Mouse (Mus musculus): ENCODE data around the gene Arih1. TPM values are rescaled to one million over a fixed set of nuclear protein-coding genes. Genes with fewer than 3 reads are reported as not detected.
A peak's percentile ranks its signal among the peaks of the same experiment; 100 is the strongest.

Gene Arih1
- polyA plus RNA-seq, 1 experiment: 27.9 TPM

DNA sequence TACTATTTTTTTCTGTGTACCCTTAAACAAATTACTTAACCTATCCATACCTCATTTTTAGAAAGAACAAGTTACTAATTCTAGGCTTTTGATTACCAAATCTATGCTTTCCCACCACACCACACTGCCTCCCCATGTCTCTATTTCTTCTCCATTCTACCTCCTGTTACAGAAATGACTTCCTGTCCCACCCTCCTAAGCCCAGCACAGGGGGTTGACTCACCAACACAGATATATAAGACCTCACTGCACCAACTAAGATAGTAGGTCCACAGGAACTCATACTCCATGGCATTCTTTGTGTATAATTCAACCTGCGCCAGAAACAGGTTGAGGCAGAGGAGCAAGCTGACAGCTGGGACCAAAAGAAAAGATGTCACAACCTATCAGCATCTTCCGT is 33.0 kb upstream of the Arih1 start:
- Histone ChIP-seq H3K4me1 (ENCODE audit: control insufficient read depth, insufficient read depth, low read length) (no peaks in the 10 kb centered on the region; the same call in 1 of the 2 replicates), H3K27ac (ENCODE audit: control insufficient read depth, insufficient read depth, low read depth, low read length, poor library complexity) (no peak overlapping the region), H3K4me3 (replicated peaks; ENCODE audit: control insufficient read depth, low read depth, low read length) (no peak overlapping the region)
- TF ChIP-seq POLR2A (IDR thresholded peaks at IDR 0.05; ENCODE audit: borderline replicate concordance, control insufficient read depth, low read depth, low read length): no peak
- no peak for TF ChIP-seq CTCF (IDR thresholded peaks at IDR 0.05; ENCODE audit: control insufficient read depth, insufficient read depth, low read length)
- WGBS: 71% methylated on average over 2 of the region's 2 CpGs

DNA sequence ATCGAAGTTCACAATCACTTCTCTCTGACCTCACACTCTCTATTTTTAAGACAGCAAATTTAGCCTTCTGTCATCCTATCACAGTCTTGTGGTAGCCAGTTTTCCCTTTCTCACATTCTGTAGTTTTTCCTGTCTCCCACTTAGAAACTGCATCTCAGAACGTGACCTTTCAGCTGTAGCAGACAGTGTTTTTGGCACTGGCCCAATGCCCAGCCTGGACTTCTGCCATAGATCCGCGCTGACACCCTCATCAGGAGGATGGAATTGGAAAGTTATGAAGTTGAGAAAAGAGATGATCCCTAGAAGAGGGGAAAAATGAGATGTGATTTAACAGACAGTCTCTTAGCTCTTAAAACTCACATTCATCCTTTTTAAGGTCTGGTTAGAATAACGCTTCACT is 32.6 kb upstream of the Arih1 start:
- no peak overlapping the region for H3K4me3 ChIP-seq (replicated peaks; ENCODE audit: control insufficient read depth, low read depth, low read length)
- 68% methylated on average over 5 of the region's 5 CpGs for WGBS
- H3K4me1 ChIP-seq (ENCODE audit: control insufficient read depth, insufficient read depth, low read length): no peaks in the 10 kb centered on the region; the same call in 1 of the 2 replicates
- TF ChIP-seq POLR2A (IDR thresholded peaks at IDR 0.05; ENCODE audit: borderline replicate concordance, control insufficient read depth, low read depth, low read length): no peak
- no peak for TF ChIP-seq CTCF (IDR thresholded peaks at IDR 0.05; ENCODE audit: control insufficient read depth, insufficient read depth, low read length)
- no peak overlapping the region for H3K27ac ChIP-seq (ENCODE audit: control insufficient read depth, insufficient read depth, low read depth, low read length, poor library complexity)

DNA sequence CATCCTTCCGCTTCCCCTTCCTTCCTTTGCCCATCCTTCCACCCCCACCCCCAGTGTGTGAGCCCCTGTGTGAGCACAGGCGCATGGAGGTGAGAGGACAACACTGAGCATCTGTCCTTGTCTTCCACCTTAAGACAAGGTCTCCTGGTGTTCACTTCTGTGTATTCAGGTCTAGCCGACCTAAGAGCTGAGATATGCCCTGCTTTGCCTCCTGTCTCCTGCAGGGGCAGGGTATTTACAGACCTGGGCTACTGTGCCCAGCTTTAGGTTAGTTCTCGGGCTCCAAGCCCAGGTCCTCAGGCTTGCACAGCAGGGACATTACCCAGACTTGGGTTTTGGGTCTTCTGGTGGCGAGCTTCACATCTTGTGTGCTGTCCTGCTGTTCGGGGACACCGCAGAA is 30.7 kb upstream of the Arih1 start:
- Histone ChIP-seq H3K4me3 (replicated peaks; ENCODE audit: control insufficient read depth, low read depth, low read length) (no peak overlapping the region), H3K27ac (ENCODE audit: control insufficient read depth, insufficient read depth, low read depth, low read length, poor library complexity) (no peak overlapping the region), H3K4me1 (ENCODE audit: control insufficient read depth, insufficient read depth, low read length) (no peaks in the 10 kb centered on the region; the same call in 1 of the 2 replicates)
- TF ChIP-seq CTCF (IDR thresholded peaks at IDR 0.05; ENCODE audit: control insufficient read depth, insufficient read depth, low read length) (no peak), POLR2A (IDR thresholded peaks at IDR 0.05; ENCODE audit: borderline replicate concordance, control insufficient read depth, low read depth, low read length) (no peak)
- WGBS: 63% methylated on average over 7 of the region's 7 CpGs

DNA sequence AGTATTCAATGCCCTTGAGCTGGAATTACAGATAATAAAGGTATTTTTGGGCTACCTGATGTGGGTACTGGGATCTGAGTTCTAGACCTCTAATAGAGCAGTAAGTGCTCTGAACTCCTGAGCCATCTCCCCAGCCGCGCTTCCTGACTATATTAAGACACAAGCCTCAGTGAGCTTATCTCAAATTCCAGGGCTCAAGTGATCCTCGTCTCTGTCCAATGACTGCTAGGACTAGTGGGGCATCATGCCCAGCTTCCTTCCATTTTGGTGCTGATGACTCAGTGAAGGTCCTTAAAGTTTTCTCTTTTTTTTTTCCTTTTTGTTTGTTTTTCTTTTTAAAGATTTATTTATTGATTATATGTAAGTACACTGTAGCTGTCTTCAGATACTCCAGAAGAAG is 28.7 kb upstream of the Arih1 start:
- 57% methylated on average over 3 of the region's 3 CpGs for WGBS
- H3K4me1 ChIP-seq (ENCODE audit: control insufficient read depth, insufficient read depth, low read length): no peaks in the 10 kb centered on the region; the same call in 1 of the 2 replicates
- no peak overlapping the region for H3K4me3 ChIP-seq (replicated peaks; ENCODE audit: control insufficient read depth, low read depth, low read length)
- TF ChIP-seq POLR2A (IDR thresholded peaks at IDR 0.05; ENCODE audit: borderline replicate concordance, control insufficient read depth, low read depth, low read length): no peak
- TF ChIP-seq CTCF (IDR thresholded peaks at IDR 0.05; ENCODE audit: control insufficient read depth, insufficient read depth, low read length): no peak
- no peak overlapping the region for H3K27ac ChIP-seq (ENCODE audit: control insufficient read depth, insufficient read depth, low read depth, low read length, poor library complexity)

DNA sequence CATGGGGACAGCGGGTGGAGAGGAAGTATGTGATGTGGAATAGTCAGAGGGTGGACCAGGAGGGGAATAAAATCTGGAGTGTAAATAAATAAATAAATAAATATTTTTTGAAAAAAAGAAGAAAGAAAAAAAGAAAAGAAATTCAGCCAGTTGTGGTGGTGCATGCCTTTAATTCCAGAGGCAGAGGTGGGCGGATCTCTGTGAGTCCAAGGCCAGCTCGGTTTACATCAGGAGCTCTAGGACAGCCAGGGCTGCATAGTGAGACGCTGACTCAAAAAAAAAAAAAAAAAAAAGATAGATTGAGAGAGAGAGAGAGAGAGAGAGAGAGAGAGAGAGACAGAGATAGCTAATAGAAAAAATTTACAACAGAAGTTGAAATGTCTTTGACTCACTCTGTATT is 26.0 kb upstream of the Arih1 start:
- no peaks in the 10 kb centered on the region for H3K4me1 ChIP-seq (ENCODE audit: control insufficient read depth, insufficient read depth, low read length)
- WGBS: 76% methylated on average over 4 of the region's 4 CpGs
- TF ChIP-seq CTCF (IDR thresholded peaks at IDR 0.05; ENCODE audit: control insufficient read depth, insufficient read depth, low read length): no peak
- no peak for TF ChIP-seq POLR2A (IDR thresholded peaks at IDR 0.05; ENCODE audit: borderline replicate concordance, control insufficient read depth, low read depth, low read length)
- no peak overlapping the region for H3K27ac ChIP-seq (ENCODE audit: control insufficient read depth, insufficient read depth, low read depth, low read length, poor library complexity)
- H3K4me3 ChIP-seq (replicated peaks; ENCODE audit: control insufficient read depth, low read depth, low read length): no peak overlapping the region

DNA sequence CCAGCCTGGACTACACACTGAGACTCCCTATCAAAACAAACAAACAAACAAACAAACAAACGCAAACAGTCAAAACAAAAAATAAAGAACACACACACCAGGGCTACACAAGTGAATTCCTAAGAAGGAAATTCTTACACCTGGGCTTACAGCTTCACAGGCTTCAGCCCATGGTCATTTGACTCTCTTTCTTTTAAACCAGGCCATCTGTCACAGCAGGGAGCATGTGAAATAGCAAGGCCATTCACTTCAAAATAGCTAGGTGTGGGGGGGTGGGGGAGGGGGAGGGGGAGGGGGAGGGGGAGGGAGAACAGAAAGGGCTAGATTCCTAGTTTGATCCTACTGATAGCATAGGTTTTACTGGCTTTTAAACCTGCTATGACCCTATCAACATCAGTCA is 21.7 kb upstream of the Arih1 start:
- 72% methylated on average over 1 of the region's 1 CpGs for WGBS
- no peak overlapping the region for H3K27ac ChIP-seq (ENCODE audit: control insufficient read depth, insufficient read depth, low read depth, low read length, poor library complexity)
- TF ChIP-seq CTCF (IDR thresholded peaks at IDR 0.05; ENCODE audit: control insufficient read depth, insufficient read depth, low read length): no peak
- no peak for TF ChIP-seq POLR2A (IDR thresholded peaks at IDR 0.05; ENCODE audit: borderline replicate concordance, control insufficient read depth, low read depth, low read length)
- H3K4me1 ChIP-seq (ENCODE audit: control insufficient read depth, insufficient read depth, low read length): no peaks in the 10 kb centered on the region
- H3K4me3 ChIP-seq (replicated peaks; ENCODE audit: control insufficient read depth, low read depth, low read length): no peak overlapping the region

DNA sequence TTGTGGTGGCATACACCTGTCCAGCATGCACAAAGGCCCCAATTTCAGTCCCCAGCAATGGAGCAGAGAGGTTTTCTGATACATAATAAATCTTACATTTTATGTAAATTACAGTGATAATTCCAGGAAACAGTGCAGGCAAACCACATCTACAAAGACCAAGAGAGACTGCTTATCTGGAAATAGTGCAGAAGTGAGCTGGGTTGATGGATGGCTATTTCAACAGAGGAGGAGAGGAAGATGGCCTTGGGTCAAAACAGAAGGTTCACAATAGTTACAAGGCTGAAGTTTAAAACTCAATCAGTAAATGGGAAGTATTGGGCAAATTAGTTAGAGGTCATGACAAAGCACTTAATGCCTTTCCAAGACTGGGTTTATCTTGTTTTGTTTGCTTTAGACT is 913 bp upstream of the Arih1 start:
- TF ChIP-seq CTCF (IDR thresholded peaks at IDR 0.05; ENCODE audit: control insufficient read depth, insufficient read depth, low read length) (no peak), POLR2A (IDR thresholded peaks at IDR 0.05; ENCODE audit: borderline replicate concordance, control insufficient read depth, low read depth, low read length) (no peak)
- Histone ChIP-seq H3K4me3 (replicated peaks; ENCODE audit: control insufficient read depth, low read depth, low read length) (peak overlapping the region; percentile 27), H3K4me1 (ENCODE audit: control insufficient read depth, insufficient read depth, low read length) (no peaks in the 10 kb centered on the region; the same call in 1 of the 2 replicates), H3K27ac (ENCODE audit: control insufficient read depth, insufficient read depth, low read depth, low read length, poor library complexity) (peak overlapping the region; percentile 100; the same call in 1 of the 2 replicates)

DNA sequence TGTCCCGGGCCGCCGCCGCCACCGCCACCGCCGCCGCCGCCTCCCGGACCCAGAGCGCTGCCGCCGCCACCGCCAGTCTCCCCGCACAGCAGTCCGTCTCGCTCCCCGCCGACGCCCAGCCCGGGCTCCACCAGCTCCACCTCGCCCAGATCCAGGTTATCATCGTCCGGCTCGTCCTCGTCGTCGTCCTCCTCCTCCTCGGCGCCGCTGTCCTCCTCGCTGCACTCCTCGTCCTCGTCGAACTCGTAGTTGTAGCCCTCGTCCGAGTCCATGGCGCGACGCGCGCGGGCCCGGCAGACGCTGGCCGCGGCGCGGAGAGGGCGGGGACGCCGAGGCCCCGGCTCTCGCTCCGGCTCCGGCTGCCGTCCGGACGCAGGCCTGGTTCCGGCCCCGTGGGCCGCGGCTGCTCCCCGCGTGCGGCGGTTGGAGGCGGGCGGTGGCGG is 321 bp downstream of the Arih1 start:
- H3K4me1 ChIP-seq (ENCODE audit: control insufficient read depth, insufficient read depth, low read length): no peaks in the 10 kb centered on the region; the same call in 1 of the 2 replicates
- H3K27ac ChIP-seq (ENCODE audit: control insufficient read depth, insufficient read depth, low read depth, low read length, poor library complexity): peak overlapping the region; percentile 100
- WGBS: under 1% methylated on average over 56 of the region's 71 CpGs
- peak overlapping the region; percentile 100 for H3K4me3 ChIP-seq (replicated peaks; ENCODE audit: control insufficient read depth, low read depth, low read length)
- TF ChIP-seq CTCF (IDR thresholded peaks at IDR 0.05; ENCODE audit: control insufficient read depth, insufficient read depth, low read length): no peak
- no peak for TF ChIP-seq POLR2A (IDR thresholded peaks at IDR 0.05; ENCODE audit: borderline replicate concordance, control insufficient read depth, low read depth, low read length)

DNA sequence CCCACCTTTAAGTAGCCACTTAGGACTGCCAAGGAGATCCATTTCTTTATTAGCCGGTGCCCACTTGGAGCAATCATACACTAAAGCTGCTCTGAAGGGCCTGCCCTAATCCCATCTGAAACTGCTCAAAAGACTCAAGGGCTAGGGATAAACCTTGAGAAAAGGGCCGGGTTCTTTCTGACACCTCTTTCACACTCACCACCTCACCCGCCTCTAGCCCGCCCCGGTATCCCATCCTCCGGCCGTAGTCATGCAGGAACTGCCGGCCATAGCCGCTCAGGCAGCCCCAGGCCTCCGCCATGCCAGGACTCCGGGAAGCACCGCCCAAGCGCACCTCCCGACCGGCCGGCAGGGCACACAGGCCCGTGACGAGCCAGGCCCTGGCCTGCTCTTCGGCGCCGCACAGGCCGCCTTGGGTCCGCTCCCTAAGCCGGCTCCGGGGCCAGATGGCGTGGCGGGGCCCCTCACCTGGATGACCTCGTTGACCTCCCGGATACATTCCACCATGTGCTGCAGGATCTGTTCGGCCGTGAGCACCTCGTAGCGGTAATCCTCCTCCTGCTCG is 825 bp downstream of the Arih1 start:
- Histone ChIP-seq H3K27ac (ENCODE audit: control insufficient read depth, insufficient read depth, low read depth, low read length, poor library complexity) (peak overlapping the region; percentile 100), H3K4me1 (ENCODE audit: control insufficient read depth, insufficient read depth, low read length) (no peaks in the 10 kb centered on the region; the same call in 1 of the 2 replicates), H3K4me3 (replicated peaks; ENCODE audit: control insufficient read depth, low read depth, low read length) (peak overlapping the region; percentile 100)
- under 1% methylated on average over 34 of the region's 34 CpGs for WGBS
- TF ChIP-seq POLR2A (IDR thresholded peaks at IDR 0.05; ENCODE audit: borderline replicate concordance, control insufficient read depth, low read depth, low read length) (no peak; the same call in 1 of the 2 replicates), CTCF (IDR thresholded peaks at IDR 0.05; ENCODE audit: control insufficient read depth, insufficient read depth, low read length) (no peak)

Data from bone marrow, adult 2 months (tissue).